15 mouse cellular contexts compared by ENCODE assay signal in the genomic region with DNA sequence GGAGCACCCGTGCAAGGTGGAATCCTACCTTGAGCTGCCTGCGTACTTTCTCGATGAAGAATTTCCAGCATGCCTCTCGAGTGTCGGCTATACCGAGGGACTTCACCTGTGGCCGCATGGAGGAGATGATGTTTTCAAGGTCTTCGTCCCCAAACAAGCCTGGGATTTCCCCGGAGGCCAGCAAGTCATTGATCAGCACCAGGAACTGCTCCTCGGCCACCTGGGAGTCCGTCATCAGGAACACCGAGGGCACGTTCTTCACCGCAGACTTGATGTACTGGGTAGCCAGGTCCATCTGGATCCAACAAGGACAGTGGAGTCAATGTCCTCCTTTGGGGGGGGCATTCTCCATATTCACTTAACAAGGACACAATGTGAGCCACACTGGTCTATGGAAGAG.
DNase-seq lines count a peak whose midpoint lies in the region; TF ChIP-seq lines count a peak whose summit lies in the region.
"Had no signal": no experiment of that assay in that cellular context is flagged by ENCODE, and none has a peak within 500 bp of the region (broad histone marks: within the 10 kb centered on the region; RNA-seq: fewer than 3 reads in every experiment).

No protein-coding gene starts in this region.

- H3K27me3 ChIP-seq in CH12.LX (replicated peaks), result peaks cover 88% of the 10 kb centered on the region
- H3K27me3 ChIP-seq in limb, embryonic 10.5 days (ENCODE audit: low read depth, poor library complexity, severe bottlenecking), result peaks cover 6% of the 10 kb centered on the region; the same call in 1 of the 2 replicates

- TF ChIP-seq EP300 in CH12.LX (IDR thresholded peaks at IDR 0.05; ENCODE audit: low read length), result peak; percentile 10; the same call in 1 of the 2 replicates

- TF ChIP-seq RAD21 in CH12.LX (IDR thresholded peaks at IDR 0.05; ENCODE audit: low read depth, low read length), result no peak

- H3K4me2 ChIP-seq in CH12.LX (ENCODE audit: insufficient read depth, low read depth, poor library complexity, severe bottlenecking), result 0 out of 2 replicates have a peak overlapping the region, but pooled peaks have one; percentile 11

- no peak for DNase-seq in CH12.LX (ENCODE audit: extremely low read depth)
- no peak for DNase-seq in limb, embryonic 10.5 days (ENCODE audit: low spot score)
- DNase-seq: adrenal gland, adult 2 months; adrenal gland, adult 8-10 months; adrenal gland, postnatal 10 days; adrenal gland, postnatal 14 days; adrenal gland, postnatal 25 days; adrenal gland, postnatal 36 days; B cell, adult 2 months; cerebellum, adult 11 months; cerebellum, adult 11-12 months; cerebellum, adult 18-20 months; cerebellum, adult 2 months; cerebellum, adult 8-10 months had no signal

- no peaks in the 10 kb centered on the region for H3K9me3 ChIP-seq in CH12.LX (replicated peaks; ENCODE audit: low read length)
- H3K9me3 ChIP-seq in limb, embryonic 10.5 days (replicated peaks), result no peaks in the 10 kb centered on the region
- H3K9me3 ChIP-seq: G1E had no signal

- H3K4me1 ChIP-seq in CH12.LX (ENCODE audit: control insufficient read depth in 1 of 2, insufficient read depth in 2 of 2), result peaks cover 9 to 26% of the 10 kb centered on the region in 2 experiments
- H3K4me1 ChIP-seq in limb, embryonic 10.5 days, result peaks cover 45% of the 10 kb centered on the region

- dilution Hi-C loops in CH12.LX (cut with MboI; ENCODE audit: extremely low pct_ligation_motif_present, extremely low pct_unique_long_range_greater_than_20kb, low sequenced_read_pairs), result no loop called here

- H3K4me3 ChIP-seq in CH12.LX (replicated peaks in 1 of 3; ENCODE audit: low read depth in 2 of 3, low read length in 2 of 3, poor library complexity in 1 of 3), result peak overlapping the region in 1 of 3 experiments; percentile 1
- no peak overlapping the region for H3K4me3 ChIP-seq in limb, embryonic 10.5 days

- no peaks in the 10 kb centered on the region for H3K79me2 ChIP-seq in CH12.LX (replicated peaks; ENCODE audit: control insufficient read depth, extremely low read depth, insufficient read depth, poor library complexity, severe bottlenecking)

- H3K27ac ChIP-seq in CH12.LX (ENCODE audit: insufficient read depth, low read depth), result no peak overlapping the region
- H3K27ac ChIP-seq in limb, embryonic 10.5 days, result no peak overlapping the region

- TF ChIP-seq CTCF in CH12.LX (conservative IDR thresholded peaks at IDR 0.05 in 1 of 2, IDR thresholded peaks at IDR 0.05 in 1 of 2; ENCODE audit: low read depth in 2 of 2, low read length in 2 of 2), result no peak

- in situ Hi-C loops in CH12.LX (cut with MboI; ENCODE audit: low pct_ligation_motif_present, low pct_unique_long_range_greater_than_20kb, low sequenced_read_pairs), result no loop called here

- H3K36me3 ChIP-seq in CH12.LX (replicated peaks in 1 of 2; ENCODE audit: control insufficient read depth in 1 of 2, insufficient read depth in 1 of 2, low read length in 1 of 2), result no peaks in the 10 kb centered on the region
- no peaks in the 10 kb centered on the region for H3K36me3 ChIP-seq in limb, embryonic 10.5 days
- H3K36me3 ChIP-seq: G1E had no signal

- WGBS in limb, embryonic 10.5 days, result 85% methylated on average over 14 of the region's 14 CpGs

- H3K9ac ChIP-seq in CH12.LX (ENCODE audit: insufficient read depth, low read depth), result no peak overlapping the region

- no peak for TF ChIP-seq POLR2A in CH12.LX (IDR thresholded peaks at IDR 0.05; ENCODE audit: low read depth, low read length)

TF ChIP-seq in CH12.LX, 34 proteins besides CTCF, POLR2A, EP300 and RAD21:
- no peak for TF ChIP-seq CHD1 (IDR thresholded peaks at IDR 0.05; ENCODE audit: low read depth, low read length)
- TF ChIP-seq KAT2A (IDR thresholded peaks at IDR 0.05; ENCODE audit: insufficient replicate concordance, low read length), result no peak
- peak; percentile 47; the same call in 1 of the 2 replicates for TF ChIP-seq MXI1 (IDR thresholded peaks at IDR 0.05; ENCODE audit: low read depth, low read length)
- no peak for TF ChIP-seq PAX5 (IDR thresholded peaks at IDR 0.05; ENCODE audit: low read length)
- TF ChIP-seq USF1 (IDR thresholded peaks at IDR 0.05; ENCODE audit: low read depth, low read length), result no peak
- no peak for TF ChIP-seq CHD2 (IDR thresholded peaks at IDR 0.05; ENCODE audit: low read length)
- TF ChIP-seq TCF12 (IDR thresholded peaks at IDR 0.05; ENCODE audit: low read depth, low read length), result no peak; the same call in 1 of the 2 replicates
- TF ChIP-seq ETS1 (conservative IDR thresholded peaks at IDR 0.05; ENCODE audit: low read depth, low read length), result peak; percentile 65
- peak; percentile 39; the same call in 1 of the 2 replicates for TF ChIP-seq IRF4 (IDR thresholded peaks at IDR 0.05; ENCODE audit: low read depth, low read length)
- TF ChIP-seq POLR2AphosphoS2 (IDR thresholded peaks at IDR 0.05; ENCODE audit: low read depth, low read length), result no peak
- TF ChIP-seq GABPA (IDR thresholded peaks at IDR 0.05; ENCODE audit: insufficient replicate concordance, low read depth, low read length), result no peak
- TF ChIP-seq SIN3A (IDR thresholded peaks at IDR 0.05; ENCODE audit: low read length), result 0 out of 2 replicates have a peak, but pooled peaks have one; percentile 25
- TF ChIP-seq SMC3 (IDR thresholded peaks at IDR 0.05; ENCODE audit: low read depth, low read length), result no peak
- no peak for TF ChIP-seq ZC3H11A (IDR thresholded peaks at IDR 0.05; ENCODE audit: low read depth, low read length)
- no peak for TF ChIP-seq TBP (conservative IDR thresholded peaks at IDR 0.05; ENCODE audit: low read depth, low read length)
- TF ChIP-seq USF2 (conservative IDR thresholded peaks at IDR 0.05; ENCODE audit: low read depth, low read length), result no peak
- TF ChIP-seq E2F4 (IDR thresholded peaks at IDR 0.05; ENCODE audit: insufficient replicate concordance, low read depth, low read length), result no peak
- TF ChIP-seq ELF1 (IDR thresholded peaks at IDR 0.05; ENCODE audit: low read depth, low read length), result peak; percentile 24; the same call in 1 of the 2 replicates
- no peak for TF ChIP-seq JUN (IDR thresholded peaks at IDR 0.05; ENCODE audit: insufficient read depth, low read depth, low read length)
- TF ChIP-seq BHLHE40 (IDR thresholded peaks at IDR 0.05; ENCODE audit: low read depth, low read length), result peak; percentile 89
- no peak for TF ChIP-seq ZKSCAN1 (IDR thresholded peaks at IDR 0.05; ENCODE audit: borderline replicate concordance, low read depth, low read length)
- no peak for TF ChIP-seq NRF1 (IDR thresholded peaks at IDR 0.05; ENCODE audit: low read depth, low read length)
- no peak for TF ChIP-seq ZNF384 (IDR thresholded peaks at IDR 0.05; ENCODE audit: low read depth, low read length)
- TF ChIP-seq JUND (conservative IDR thresholded peaks at IDR 0.05; ENCODE audit: low read depth, low read length), result no peak
- peak; percentile 48; the same call in 1 of the 2 replicates for TF ChIP-seq MAX (IDR thresholded peaks at IDR 0.05; ENCODE audit: low read length)
- no peak for TF ChIP-seq MEF2A (IDR thresholded peaks at IDR 0.05; ENCODE audit: borderline replicate concordance, low read depth, low read length)
- no peak for TF ChIP-seq MAZ (IDR thresholded peaks at IDR 0.05; ENCODE audit: low read depth, low read length)
- no peak for TF ChIP-seq ZMIZ1 (IDR thresholded peaks at IDR 0.05; ENCODE audit: low read depth, low read length)
- TF ChIP-seq HCFC1 (IDR thresholded peaks at IDR 0.05; ENCODE audit: low read depth, low read length), result no peak
- no peak for TF ChIP-seq MYC (IDR thresholded peaks at IDR 0.05; ENCODE audit: low read depth, low read length)
- no peak for TF ChIP-seq MAFK (IDR thresholded peaks at IDR 0.05; ENCODE audit: insufficient replicate concordance, low read length)
- TF ChIP-seq NELFE (IDR thresholded peaks at IDR 0.05; ENCODE audit: low read depth, low read length), result no peak
- TF ChIP-seq UBTF (IDR thresholded peaks at IDR 0.05; ENCODE audit: low read depth, low read length), result no peak
- TF ChIP-seq RCOR1 (conservative IDR thresholded peaks at IDR 0.05; ENCODE audit: low read depth, low read length), result 0 out of 2 replicates have a peak, but pooled peaks have one; percentile 35
